Mouse (Mus musculus) forebrain, embryonic 10.5 days (tissue): ENCODE results near the gene Myof. TPM values are rescaled to one million over a fixed set of nuclear protein-coding genes. Genes with fewer than 3 reads are reported as not detected.

Experiments
- DNase-seq: peaks from one replicate; pipeline ENCODE4 v3.0.0-alpha.2; 2017; ENCODE audit warnings: low spot score; ENCODE audit errors: extremely low spot score
- H3K27ac ChIP-seq: fragments of 300-500 bp; sonication (generic); 2 replicates; pipeline ENCODE4 v1.5.1; 2016; ENCODE audit warnings: mild to moderate bottlenecking
- H3K27me3 ChIP-seq: fragments of 300-500 bp; sonication (generic); 2 replicates; pipeline ENCODE4 v1.6.1; 2016; ENCODE audit warnings: mild to moderate bottlenecking; ENCODE audit not compliant: poor library complexity, severe bottlenecking
- H3K36me3 ChIP-seq: fragments of 300-500 bp; sonication (generic); replicated peaks from 2 replicates; pipeline ENCODE4 v1.6.1; 2016; ENCODE audit warnings: mild to moderate bottlenecking, moderate library complexity
- H3K4me1 ChIP-seq: fragments of 300-500 bp; sonication (generic); 2 replicates; pipeline ENCODE4 v1.6.1; 2016
- H3K4me3 ChIP-seq: fragments of 300-500 bp; sonication (generic); 2 replicates; pipeline ENCODE4 v1.5.1; 2016; ENCODE audit warnings: mild to moderate bottlenecking, moderate library complexity
- H3K9me3 ChIP-seq: fragments of 300-500 bp; sonication (generic); 2 replicates; pipeline ENCODE4 v1.6.1; 2016; ENCODE audit warnings: mild to moderate bottlenecking, moderate library complexity
- WGBS: fragments of 180-500 bp; shearing (Covaris S2); methylation state at CpG from one replicate; pipeline ENCODE4 v1.1.7; 2016; 5-methylcytosine and 5-hydroxymethylcytosine counted together
- polyA plus RNA-seq: library from polyadenylated mRNA; unstranded; fragments of >200 nt; fragmentation: Nextera tagmentation; extraction: Ambion mirVana; gene quantifications from 2 replicates; pipeline ENCODE4 v1.2.1, GENCODE M21; 2016

The Myof gene
- polyA plus RNA-seq, 1 experiment from 2014 or later, result 2.3 TPM

DNA sequence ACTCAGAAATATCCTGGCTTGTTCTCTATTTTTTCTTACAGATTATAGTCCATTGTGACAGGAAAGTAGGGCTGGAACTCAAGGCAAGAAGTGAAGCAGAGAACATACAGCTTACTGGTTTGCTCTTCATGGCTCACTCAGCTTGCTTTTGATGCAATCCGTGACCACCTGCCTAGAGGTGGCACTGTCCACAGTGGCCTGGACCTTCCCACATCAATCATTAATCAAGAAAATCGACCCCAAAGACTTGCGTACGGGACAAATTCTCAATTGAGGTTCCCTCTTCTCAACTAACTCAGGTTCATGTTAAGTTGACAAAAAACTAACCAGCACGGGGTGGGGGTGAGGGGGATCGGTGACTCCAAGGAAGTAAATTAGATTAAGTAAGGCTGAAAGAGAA lies 176.4 kb downstream of the Myof start:
- no peak for DNase-seq
- Histone ChIP-seq H3K4me1 (peaks cover 10% of the 10 kb centered on the region), H3K27ac (no peak overlapping the region), H3K27me3 (peaks cover 21% of the 10 kb centered on the region), H3K36me3 (no peaks in the 10 kb centered on the region), H3K9me3 (no peaks in the 10 kb centered on the region), H3K4me3 (no peak overlapping the region)
- WGBS, result 88% methylated on average over 6 of the region's 6 CpGs

GRCm38 (mm10) chr19:37861171-37861570 lies 182.2 kb downstream of the Myof start:
- Histone ChIP-seq H3K27me3 (0 out of 2 replicates have a peak, but pooled peaks cover 3% of the 10 kb centered on the region), H3K27ac (no peak overlapping the region), H3K36me3 (no peaks in the 10 kb centered on the region), H3K4me1 (peaks cover 10% of the 10 kb centered on the region), H3K9me3 (no peaks in the 10 kb centered on the region), H3K4me3 (no peak overlapping the region)
- 96% methylated on average over 1 of the region's 1 CpGs for WGBS
- DNase-seq, result no peak

DNA sequence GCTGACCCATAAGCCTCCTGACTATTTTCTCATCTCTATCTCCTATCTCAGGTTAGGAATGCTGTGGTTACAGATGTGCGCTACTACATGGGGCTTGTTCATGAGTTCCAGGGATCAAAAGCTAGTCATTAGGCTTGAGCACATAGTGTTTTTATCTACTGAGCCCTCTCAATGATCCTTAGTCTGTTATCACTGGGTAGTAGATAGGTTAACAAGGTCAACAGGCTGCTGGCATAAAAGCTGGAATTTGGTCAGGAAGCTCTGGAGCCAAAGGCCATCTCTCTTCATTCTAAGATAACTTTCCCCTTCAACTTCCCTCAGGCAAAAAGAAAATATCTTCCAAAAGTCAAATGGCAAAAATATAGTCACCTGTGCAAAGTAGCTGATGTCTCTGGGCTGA lies 183.1 kb downstream of the Myof start:
- H3K27me3 ChIP-seq, result 0 out of 2 replicates have a peak, but pooled peaks cover 3% of the 10 kb centered on the region
- H3K27ac ChIP-seq, result no peak overlapping the region
- WGBS, result 97% methylated on average over 1 of the region's 1 CpGs
- H3K9me3 ChIP-seq, result no peaks in the 10 kb centered on the region
- peaks cover 10% of the 10 kb centered on the region for H3K4me1 ChIP-seq
- no peaks in the 10 kb centered on the region for H3K36me3 ChIP-seq
- no peak for DNase-seq
- H3K4me3 ChIP-seq, result no peak overlapping the region

GRCm38 (mm10) chr19:37858406-37859081 lies 184.8 kb downstream of the Myof start:
- no peaks in the 10 kb centered on the region for H3K36me3 ChIP-seq
- no peaks in the 10 kb centered on the region for H3K27me3 ChIP-seq
- WGBS, result 57% methylated on average over 7 of the region's 7 CpGs
- DNase-seq, result no peak
- no peak overlapping the region for H3K4me3 ChIP-seq
- H3K27ac ChIP-seq, result no peak overlapping the region
- H3K9me3 ChIP-seq, result no peaks in the 10 kb centered on the region
- peaks cover 8% of the 10 kb centered on the region for H3K4me1 ChIP-seq

DNA sequence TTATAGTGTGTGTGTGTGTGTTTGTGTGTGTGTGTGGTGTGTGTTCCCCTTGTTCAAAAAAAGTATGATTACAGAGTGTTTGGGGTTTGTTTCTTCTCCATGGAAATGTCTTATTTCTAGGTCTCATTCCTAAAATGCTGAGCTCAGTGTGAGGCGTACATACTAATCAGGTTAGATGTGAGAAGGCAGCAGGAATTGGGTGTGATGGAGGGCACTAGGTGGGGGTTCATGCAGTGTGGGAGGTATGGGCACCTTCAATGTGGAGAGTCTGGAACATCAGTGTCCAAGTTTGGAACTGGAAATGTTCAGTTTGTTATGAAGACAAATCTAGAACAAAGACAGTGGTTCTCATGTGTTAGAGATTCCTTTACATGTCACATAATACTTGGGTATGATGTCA lies 191.3 kb downstream of the Myof start:
- no peak for DNase-seq
- Histone ChIP-seq H3K27ac (no peak overlapping the region), H3K9me3 (no peaks in the 10 kb centered on the region), H3K4me1 (no peaks in the 10 kb centered on the region), H3K4me3 (no peak overlapping the region), H3K27me3 (no peaks in the 10 kb centered on the region), H3K36me3 (no peaks in the 10 kb centered on the region)
- WGBS, result 80% methylated on average over 1 of the region's 1 CpGs

DNA sequence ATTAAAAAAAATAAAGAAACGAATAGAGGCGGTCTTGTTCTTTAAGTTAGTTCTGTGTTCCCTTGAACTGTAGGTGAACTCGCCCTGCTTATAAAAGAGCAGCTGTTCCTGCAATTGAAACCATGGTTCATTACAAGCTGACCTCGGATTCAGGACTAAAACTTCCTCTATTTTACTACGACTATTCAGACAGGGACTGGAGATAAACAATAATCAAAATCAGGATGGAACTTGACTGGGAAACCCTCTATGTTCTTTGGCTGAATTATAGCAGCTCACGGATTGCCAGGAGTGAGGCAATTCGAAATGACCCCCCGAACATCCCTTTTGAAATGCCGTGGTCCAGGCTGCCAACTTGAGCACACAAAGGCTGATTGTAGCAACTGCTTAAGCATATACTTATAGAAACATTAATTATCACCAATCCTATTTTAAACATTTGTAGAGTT lies 191.8 kb downstream of the Myof start:
- Histone ChIP-seq H3K36me3 (no peaks in the 10 kb centered on the region), H3K9me3 (no peaks in the 10 kb centered on the region), H3K4me1 (no peaks in the 10 kb centered on the region), H3K4me3 (no peak overlapping the region), H3K27me3 (no peaks in the 10 kb centered on the region), H3K27ac (no peak overlapping the region)
- no peak for DNase-seq
- WGBS, result 69% methylated on average over 9 of the region's 9 CpGs

Other genes starting within 250 kb of the Myof start
- 43.8 and 45.5 TPM in 2 replicates for gene Cep55, start 11.4 kb upstream of the Myof start, polyA plus RNA-seq
- gene Ffar4, start 53.5 kb upstream of the Myof start, polyA plus RNA-seq, result 0.11 TPM in 1 of 2 replicates, not detected in the other
- 1.3 and 2.2 TPM in 2 replicates for gene Rbp4, start 81.7 kb upstream of the Myof start, polyA plus RNA-seq
- not detected in 2 replicates for gene Pde6c, start 89.2 kb upstream of the Myof start, polyA plus RNA-seq
- gene Fra10ac1, start 180.6 kb upstream of the Myof start, polyA plus RNA-seq, result 45.8 and 47.6 TPM in 2 replicates
- 0.25 and 0.63 TPM in 2 replicates for gene Lgi1, start 221.0 kb upstream of the Myof start, polyA plus RNA-seq